Mouse (Mus musculus) liver, embryonic 16.5 days (tissue): ENCODE measurements around the gene Dlx6. TPM values are rescaled to one million over a fixed set of nuclear protein-coding genes. Genes with fewer than 3 reads are reported as not detected.

Experiments
- ATAC-seq: fragments of 200-750 bp; cut with Nextera tagmentation; 2 replicates; pipeline ENCODE4 v1.8.0; 2017; ENCODE audit warnings: low read depth, mild to moderate bottlenecking, moderate number of reproducible peaks, moderate library complexity
- H3K27ac ChIP-seq: fragments of 300-500 bp; sonication (generic); 2 replicates; pipeline ENCODE4 v1.5.1; 2014; ENCODE audit warnings: mild to moderate bottlenecking, low read length
- H3K27me3 ChIP-seq: fragments of 300-500 bp; sonication (generic); 2 replicates; pipeline ENCODE4 v1.6.1; 2014; ENCODE audit warnings: low read depth, low read length, mixed read lengths; ENCODE audit not compliant: control insufficient read depth, insufficient read depth
- H3K36me3 ChIP-seq: fragments of 300-500 bp; sonication (generic); 2 replicates; pipeline ENCODE4 v1.6.1; 2014; ENCODE audit warnings: mild to moderate bottlenecking; ENCODE audit not compliant: control insufficient read depth, insufficient read depth
- H3K4me1 ChIP-seq: fragments of 300-500 bp; sonication (generic); 2 replicates; pipeline ENCODE4 v1.6.1; 2014; ENCODE audit warnings: low read depth, low read length, mixed read lengths; ENCODE audit not compliant: control insufficient read depth
- H3K4me2 ChIP-seq: fragments of 300-500 bp; sonication (generic); 2 replicates; pipeline ENCODE4 v1.6.1; 2014; ENCODE audit warnings: low read depth, low read length, mixed read lengths
- H3K4me3 ChIP-seq: fragments of 300-500 bp; sonication (generic); 2 replicates; pipeline ENCODE4 v1.5.1; 2014; ENCODE audit warnings: low read depth, mild to moderate bottlenecking, low read length
- H3K9ac ChIP-seq: fragments of 300-500 bp; sonication (generic); 2 replicates; pipeline ENCODE4 v1.6.1; 2014; ENCODE audit warnings: low read depth, low read length
- H3K9me3 ChIP-seq: fragments of 300-500 bp; sonication (generic); replicated peaks from 2 replicates; pipeline ENCODE4 v1.6.1; 2016; ENCODE audit warnings: low read length; ENCODE audit not compliant: control insufficient read depth
- WGBS: fragments of 180-500 bp; shearing (Covaris S2); extraction: QIAGEN DNeasy Blood & Tissue Kit; methylation state at CpG from one replicate; pipeline ENCODE4 v1.1.7; 2014; ENCODE audit not compliant: insufficient replicate concordance; 5-methylcytosine and 5-hydroxymethylcytosine counted together
- polyA plus RNA-seq: library from polyadenylated mRNA; unstranded; fragments of >200 nt; fragmentation: Nextera tagmentation; extraction: Ambion mirVana; gene quantifications from 2 replicates; pipeline ENCODE4 v1.2.1, GENCODE M21; 2015

Gene Dlx6
- polyA plus RNA-seq, 1 experiment from 2014 or later: not detected

DNA sequence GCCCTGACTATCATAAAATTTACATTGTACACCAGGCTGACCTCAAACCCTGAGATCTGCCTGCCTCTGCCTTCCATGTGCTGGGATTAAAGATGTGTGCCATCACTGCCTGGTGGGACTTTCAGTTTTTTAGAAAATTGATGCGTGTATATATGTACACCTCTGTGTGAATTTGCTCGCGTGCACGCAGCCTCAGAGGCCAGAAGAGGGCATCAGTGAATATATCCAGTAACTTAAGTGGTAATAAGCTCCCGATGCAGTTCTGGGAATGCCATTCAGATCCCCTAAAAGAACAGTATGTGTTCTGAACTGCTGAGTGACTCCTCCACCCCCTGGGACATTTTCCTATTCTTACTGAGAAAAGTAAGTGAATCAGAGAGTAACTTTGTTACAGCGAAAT, 26.9 kb downstream of the Dlx6 start:
- H3K4me3 ChIP-seq: no peak overlapping the region
- WGBS: 47% methylated on average over 6 of the region's 6 CpGs
- no peaks in the 10 kb centered on the region; the same call in 1 of the 2 replicates for H3K27me3 ChIP-seq
- H3K9ac ChIP-seq: no peak overlapping the region
- H3K36me3 ChIP-seq: no peaks in the 10 kb centered on the region
- no peak for ATAC-seq
- no peaks in the 10 kb centered on the region for H3K4me1 ChIP-seq
- H3K9me3 ChIP-seq: no peaks in the 10 kb centered on the region
- H3K27ac ChIP-seq: no peak overlapping the region
- no peak overlapping the region for H3K4me2 ChIP-seq

DNA sequence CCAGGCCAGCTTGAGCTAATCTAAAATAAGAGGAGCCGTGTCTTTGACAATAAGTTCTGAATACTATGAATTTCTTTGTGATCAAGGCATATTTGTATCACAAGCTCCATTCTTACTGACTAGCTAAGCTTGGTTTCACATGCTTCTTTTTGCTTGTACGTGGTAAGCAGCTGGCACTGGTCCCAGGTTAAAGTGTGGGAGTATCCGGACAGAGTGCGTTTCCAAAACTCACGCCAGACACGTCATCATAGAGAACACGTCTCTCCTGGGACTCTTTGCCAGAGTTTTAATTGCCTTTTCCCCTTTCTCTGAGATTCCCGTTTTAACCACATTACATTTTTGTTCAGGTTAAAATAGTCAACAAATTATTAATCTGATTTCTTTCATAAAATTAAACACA, 46.5 kb downstream of the Dlx6 start:
- Histone ChIP-seq H3K9me3 (no peaks in the 10 kb centered on the region), H3K27me3 (no peaks in the 10 kb centered on the region), H3K4me2 (no peak overlapping the region), H3K27ac (no peak overlapping the region), H3K4me1 (no peaks in the 10 kb centered on the region), H3K9ac (no peak overlapping the region), H3K36me3 (no peaks in the 10 kb centered on the region), H3K4me3 (no peak overlapping the region)
- 67% methylated on average over 8 of the region's 8 CpGs for WGBS
- no peak for ATAC-seq

DNA sequence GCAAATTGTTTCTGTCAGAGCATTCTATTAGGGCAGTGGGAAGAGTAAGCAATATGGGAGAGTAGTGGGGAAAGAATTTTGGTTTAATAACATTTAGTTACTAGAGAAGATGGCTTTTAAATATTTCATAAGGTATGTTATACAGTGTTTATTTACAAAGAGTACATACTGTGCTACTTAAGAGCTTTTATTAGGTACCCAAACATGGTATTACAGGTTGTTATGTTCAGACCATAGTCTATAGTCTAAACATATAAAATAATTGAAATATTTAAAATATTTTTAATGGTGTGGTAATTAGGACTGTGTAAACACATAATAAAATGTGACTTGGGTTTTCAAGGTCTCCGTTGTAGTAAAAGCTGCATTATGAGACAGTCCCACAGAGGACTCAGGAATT, 51.2 kb downstream of the Dlx6 start:
- no peaks in the 10 kb centered on the region for H3K36me3 ChIP-seq
- WGBS: 68% methylated on average over 1 of the region's 1 CpGs
- no peak overlapping the region for H3K4me2 ChIP-seq
- H3K27ac ChIP-seq: no peak overlapping the region
- H3K9ac ChIP-seq: no peak overlapping the region
- no peaks in the 10 kb centered on the region for H3K27me3 ChIP-seq
- H3K4me3 ChIP-seq: no peak overlapping the region
- no peak for ATAC-seq
- no peaks in the 10 kb centered on the region for H3K4me1 ChIP-seq
- H3K9me3 ChIP-seq: no peaks in the 10 kb centered on the region

DNA sequence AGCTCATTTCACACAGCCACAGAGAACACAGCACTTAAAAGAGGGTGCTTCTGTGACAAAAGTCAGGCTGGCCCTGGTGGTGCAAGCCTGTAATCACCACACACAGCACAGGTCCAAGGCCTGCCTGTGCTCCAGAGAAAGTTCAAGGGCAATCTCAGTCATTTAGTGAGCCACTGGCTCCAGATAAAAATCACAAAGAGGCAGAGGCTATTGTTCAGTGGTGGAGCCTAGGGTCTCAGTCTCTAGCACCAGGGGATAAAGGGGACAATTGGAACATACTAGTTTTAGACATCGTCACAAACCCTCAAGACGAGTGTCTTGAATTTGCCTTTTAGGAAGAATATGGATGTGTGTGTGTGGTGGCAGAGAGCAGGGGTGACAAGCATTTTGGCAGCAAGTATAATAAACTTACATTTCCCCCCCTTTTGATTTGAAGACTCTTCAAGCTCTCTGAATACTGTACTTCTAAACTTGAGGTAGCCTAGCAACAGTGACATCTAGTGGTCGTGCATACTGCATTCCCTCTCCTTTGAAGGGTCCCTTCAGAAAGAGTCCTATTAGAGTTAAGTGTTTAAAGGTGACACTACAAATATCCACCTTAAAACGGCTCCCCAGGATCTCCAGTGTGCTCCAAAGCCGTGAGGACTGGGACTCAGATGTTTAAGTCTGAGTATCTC, 51.9 kb downstream of the Dlx6 start:
- Histone ChIP-seq H3K9me3 (no peaks in the 10 kb centered on the region), H3K4me1 (no peaks in the 10 kb centered on the region), H3K9ac (no peak overlapping the region), H3K36me3 (no peaks in the 10 kb centered on the region), H3K27me3 (no peaks in the 10 kb centered on the region), H3K4me2 (no peak overlapping the region), H3K4me3 (no peak overlapping the region), H3K27ac (no peak overlapping the region)
- ATAC-seq: no peak
- WGBS: 24% methylated on average over 5 of the region's 5 CpGs

DNA sequence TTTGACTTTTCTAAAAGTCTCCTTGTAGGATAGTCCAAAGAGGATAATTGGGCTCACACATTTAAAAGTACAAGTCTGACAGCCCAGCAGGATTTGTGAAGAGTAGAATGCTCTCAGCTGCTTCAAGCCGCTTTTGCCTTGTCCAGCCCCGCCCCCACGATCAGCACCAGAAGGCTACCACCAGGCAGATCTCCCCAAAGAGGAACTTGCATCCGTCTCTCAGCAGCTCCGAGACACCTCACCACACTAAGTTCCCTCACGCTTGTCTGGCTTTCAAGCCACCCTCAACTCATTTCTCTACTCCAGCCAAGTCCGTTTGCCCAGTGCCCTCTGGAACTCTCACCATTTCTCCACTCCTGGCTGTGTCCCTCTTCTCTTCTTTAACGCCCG, 52.4 kb downstream of the Dlx6 start:
- Histone ChIP-seq H3K27ac (no peak overlapping the region), H3K9ac (no peak overlapping the region), H3K4me1 (no peaks in the 10 kb centered on the region), H3K4me3 (no peak overlapping the region), H3K36me3 (no peaks in the 10 kb centered on the region), H3K9me3 (no peaks in the 10 kb centered on the region), H3K4me2 (no peak overlapping the region), H3K27me3 (no peaks in the 10 kb centered on the region)
- no peak for ATAC-seq
- 25% methylated on average over 9 of the region's 9 CpGs for WGBS

DNA sequence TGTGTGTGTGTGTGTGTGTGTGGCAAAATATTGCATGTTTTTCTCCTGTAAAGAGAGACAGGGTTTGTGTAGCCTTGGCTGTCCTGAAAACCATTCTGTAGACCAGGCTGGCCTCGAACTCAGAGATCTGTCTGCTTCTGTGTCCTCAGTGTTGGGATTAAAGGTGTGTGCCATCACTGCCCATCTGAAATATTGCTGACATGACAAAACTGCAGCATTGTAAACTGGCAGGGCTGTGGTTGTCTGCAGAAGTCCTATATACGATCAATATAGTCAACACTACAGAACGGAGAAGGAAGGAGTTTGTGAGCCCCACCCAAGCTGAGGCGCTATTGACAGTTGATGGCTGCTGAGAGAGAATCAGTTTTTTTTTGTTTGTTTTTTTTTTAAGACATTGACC, 54.2 kb downstream of the Dlx6 start:
- no peak overlapping the region for H3K4me2 ChIP-seq
- ATAC-seq: no peak
- WGBS: 71% methylated on average over 4 of the region's 4 CpGs

More for the DNA sequence above, 54.2 kb downstream of the Dlx6 start:
- Histone ChIP-seq H3K36me3 (no peaks in the 10 kb centered on the region), H3K27me3 (no peaks in the 10 kb centered on the region), H3K4me3 (no peak overlapping the region), H3K4me1 (no peaks in the 10 kb centered on the region), H3K9me3 (no peaks in the 10 kb centered on the region), H3K9ac (no peak overlapping the region), H3K27ac (no peak overlapping the region)

Other genes with a start within 250 kb of the Dlx6 start
- 0.12 TPM in 1 of 2 replicates, not detected in the other for gene Dlx5, start 18.8 kb downstream of the Dlx6 start, polyA plus RNA-seq
- gene Sdhaf3, start 92.7 kb downstream of the Dlx6 start, polyA plus RNA-seq: 1.8 and 1.9 TPM in 2 replicates